17 mouse cellular contexts compared by ENCODE assay signal in genomic region chr9:9027445-9027844, GRCm38 (mm10). TPM values are rescaled to one million over a fixed set of nuclear protein-coding genes. Genes with fewer than 3 reads are reported as not detected.
A peak's percentile ranks its signal among the peaks of the same experiment; 100 is the strongest.
DNase-seq lines count a peak whose midpoint lies in the region; ATAC-seq and TF ChIP-seq lines count a peak whose summit lies in the region.
"Had no signal": no experiment of that assay in that cellular context is flagged by ENCODE, and none has a peak within 500 bp of the region (broad histone marks: within the 10 kb centered on the region; RNA-seq: fewer than 3 reads in every experiment).

No protein-coding gene starts in this region.

- no peaks in the 10 kb centered on the region for H3K9me3 ChIP-seq in intestine, embryonic 14.5 days (ENCODE audit: control insufficient read depth, low read length)
- no peaks in the 10 kb centered on the region for H3K9me3 ChIP-seq in intestine, postnatal 0 days (ENCODE audit: control insufficient read depth)
- no peaks in the 10 kb centered on the region for H3K9me3 ChIP-seq in limb, embryonic 15.5 days
- H3K9me3 ChIP-seq: heart, embryonic 15.5 days; liver, embryonic 15.5 days had no signal

- H3K36me3 ChIP-seq in intestine, embryonic 14.5 days (ENCODE audit: control insufficient read depth, insufficient read depth, low read length), result peaks cover 16% of the 10 kb centered on the region; the same call in 1 of the 2 replicates
- H3K36me3 ChIP-seq in intestine, postnatal 0 days (ENCODE audit: control insufficient read depth, insufficient read depth), result peaks cover 27% of the 10 kb centered on the region
- peaks cover 15% of the 10 kb centered on the region for H3K36me3 ChIP-seq in limb, embryonic 15.5 days
- H3K36me3 ChIP-seq: heart, embryonic 15.5 days; liver, embryonic 15.5 days had no signal

- no peak overlapping the region for H3K4me2 ChIP-seq in intestine, embryonic 14.5 days (ENCODE audit: low read length)
- no peak overlapping the region for H3K4me2 ChIP-seq in intestine, postnatal 0 days (replicated peaks; ENCODE audit: low read depth)
- H3K4me2 ChIP-seq in limb, embryonic 15.5 days, result no peak overlapping the region
- H3K4me2 ChIP-seq: heart, embryonic 15.5 days; liver, embryonic 15.5 days had no signal

- DNase-seq in intestine, embryonic 14.5 days (ENCODE audit: low spot score), result no peak
- peak; percentile 17 for DNase-seq in Muller cell, postnatal 12 days (ENCODE audit: inconsistent ontology term)
- peak; percentile 34 for DNase-seq in embryo, embryonic 11 days
- no peak for DNase-seq in left cerebral cortex, adult 8-10 months (ENCODE audit: low spot score in 2 of 2)
- DNase-seq in thymus, postnatal 36 days, result no peak
- DNase-seq: cerebellum, adult 8-10 months; gastrocnemius, postnatal 36 days; kidney, postnatal 14 days; layer of hippocampus, adult 9-11 months; right cerebral cortex, adult 18-20 months; thymus, adult 2 months had no signal

- WGBS in intestine, embryonic 14.5 days, result 11% methylated on average over 5 of the region's 5 CpGs
- 29% methylated on average over 5 of the region's 5 CpGs for WGBS in intestine, postnatal 0 days
- 12% methylated on average over 5 of the region's 5 CpGs for WGBS in limb, embryonic 15.5 days

- H3K9ac ChIP-seq in intestine, embryonic 14.5 days (ENCODE audit: low read length), result no peak overlapping the region
- H3K9ac ChIP-seq in intestine, postnatal 0 days (ENCODE audit: low read depth, low read length), result no peak overlapping the region
- H3K9ac ChIP-seq in limb, embryonic 15.5 days, result no peak overlapping the region
- H3K9ac ChIP-seq: heart, embryonic 15.5 days; liver, embryonic 15.5 days had no signal

- H3K27ac ChIP-seq in intestine, embryonic 14.5 days (ENCODE audit: low read depth), result peak overlapping the region; percentile 51; the same call in 1 of the 2 replicates
- no peak overlapping the region for H3K27ac ChIP-seq in intestine, postnatal 0 days (ENCODE audit: low read depth, low read length)
- H3K27ac ChIP-seq in limb, embryonic 15.5 days, result peak overlapping the region; percentile 65; the same call in 1 of the 2 replicates
- H3K27ac ChIP-seq: heart, embryonic 15.5 days; hindbrain, postnatal 0 days; liver, embryonic 15.5 days had no signal

- H3K4me1 ChIP-seq in intestine, embryonic 14.5 days (replicated peaks; ENCODE audit: control insufficient read depth, insufficient read depth, low read length), result no peaks in the 10 kb centered on the region; the same call in 1 of the 2 replicates
- H3K4me1 ChIP-seq in intestine, postnatal 0 days (replicated peaks; ENCODE audit: control insufficient read depth, insufficient read depth, low read length), result no peaks in the 10 kb centered on the region
- H3K4me1 ChIP-seq in limb, embryonic 15.5 days, result no peaks in the 10 kb centered on the region
- H3K4me1 ChIP-seq: heart, embryonic 15.5 days; liver, embryonic 15.5 days had no signal

- no peak for TF ChIP-seq CTCF in intestine, postnatal 0 days (IDR thresholded peaks at IDR 0.05; ENCODE audit: low read depth)

- H3K4me3 ChIP-seq in intestine, embryonic 14.5 days (ENCODE audit: low read depth, low read length), result no peak overlapping the region
- no peak overlapping the region for H3K4me3 ChIP-seq in intestine, postnatal 0 days (ENCODE audit: low read depth, low read length)
- no peak overlapping the region for H3K4me3 ChIP-seq in limb, embryonic 15.5 days
- H3K4me3 ChIP-seq: heart, embryonic 15.5 days; liver, embryonic 15.5 days had no signal

- no peaks in the 10 kb centered on the region for H3K27me3 ChIP-seq in intestine, embryonic 14.5 days (replicated peaks; ENCODE audit: control insufficient read depth, insufficient read depth, low read length)
- no peaks in the 10 kb centered on the region for H3K27me3 ChIP-seq in intestine, postnatal 0 days (replicated peaks; ENCODE audit: control insufficient read depth, insufficient read depth, low read length)
- no peaks in the 10 kb centered on the region for H3K27me3 ChIP-seq in limb, embryonic 15.5 days
- H3K27me3 ChIP-seq: heart, embryonic 15.5 days; liver, embryonic 15.5 days had no signal

- ATAC-seq in intestine, embryonic 14.5 days (replicated peaks; ENCODE audit: low FRiP score, low TSS enrichment, low read depth), result no peak
- no peak for ATAC-seq in intestine, postnatal 0 days
- ATAC-seq in limb, embryonic 15.5 days (ENCODE audit: insufficient number of reproducible peaks, low FRiP score, low TSS enrichment, low read depth), result peak; percentile 35; the same call in 1 of the 2 replicates
- ATAC-seq in cerebellum, adult (ENCODE audit: insufficient number of reproducible peaks, low FRiP score, low TSS enrichment), result no peak
- ATAC-seq: hindbrain, postnatal 0 days had no signal

RNA-seq across cellular contexts. Expression of gene Gm16485, which starts 55.9 kb away (rescaled TPM):
- polyA plus RNA-seq in intestine, embryonic 14.5 days (2014; fragmentation: Nextera tagmentation; extraction: Ambion mirVana), result 0.08 and 0.11 TPM in 2 replicates
- 0.04 TPM in 1 of 2 replicates, not detected in the other for polyA plus RNA-seq in intestine, postnatal 0 days (2015; fragmentation: Nextera tagmentation; extraction: Ambion mirVana)
- 0.15 and 0.26 TPM in 2 replicates for polyA plus RNA-seq in limb, embryonic 15.5 days (2015; fragmentation: Nextera tagmentation; extraction: Ambion mirVana)
- total RNA-seq in left cerebral cortex, adult 8-10 months (2022), result 10 to 100 TPM; 10.0 to 14.2 (median 12.7) TPM
- total RNA-seq: gastrocnemius, postnatal 36 days had no signal
- polyA plus RNA-seq: heart, embryonic 15.5 days; liver, embryonic 15.5 days had no signal

Comparison
In these comparisons a context has a peak if more than half of its experiments do, and no peak if none do; other contexts are left out.
1. DNase-seq: peak in Muller cell, postnatal 12 days (single experiment) and embryo, embryonic 11 days (single experiment); none in intestine, embryonic 14.5 days (single experiment), left cerebral cortex, adult 8-10 months (0 of 2) and thymus, postnatal 36 days (0 of 2).